Mouse (Mus musculus) gastrocnemius, adult 2 months (tissue): Measurements from ENCODE around the gene Sipa1l1. TPM values are rescaled to one million over a fixed set of nuclear protein-coding genes. Genes with fewer than 3 reads are reported as not detected.
"Not testable (repeated sequence)": the region's sequence is repeated elsewhere in the genome, so short reads cannot be mapped to it uniquely, and the experiment has no call there.

Source experiments
- DNase-seq: peaks from one replicate; pipeline ENCODE4 v3.0.0; 2022
- H3K27ac ChIP-seq: fragments of 200-600 bp; 2 replicates; pipeline ENCODE4 v1.8.1; 2022; ENCODE audit warnings: mild to moderate bottlenecking
- H3K4me3 ChIP-seq: fragments of 200-600 bp; 2 replicates; pipeline ENCODE4 v1.8.1; 2022; ENCODE audit warnings: mild to moderate bottlenecking, moderate library complexity
- CTCF ChIP-seq: fragments of 200-600 bp; IDR thresholded peaks from 2 replicates; pipeline ENCODE4 v1.8.1; 2022; ENCODE audit warnings: antibody characterized with exemption, mild to moderate bottlenecking, moderate library complexity
- intact Hi-C: fragments of 180-260 bp; cut with DNase I; formaldehyde crosslinking; loops from one replicate; pipeline ENCODE4 v1.15.1; 2025
- total RNA-seq, 2 experiments: library from RNA; stranded (reverse); gene quantifications; 2 replicates each; pipeline ENCODE4 v1.2.3; 2021

Sipa1l1 gene
- total RNA-seq, 2 experiments from 2014 or later: 7.4 to 10.6 TPM

DNA sequence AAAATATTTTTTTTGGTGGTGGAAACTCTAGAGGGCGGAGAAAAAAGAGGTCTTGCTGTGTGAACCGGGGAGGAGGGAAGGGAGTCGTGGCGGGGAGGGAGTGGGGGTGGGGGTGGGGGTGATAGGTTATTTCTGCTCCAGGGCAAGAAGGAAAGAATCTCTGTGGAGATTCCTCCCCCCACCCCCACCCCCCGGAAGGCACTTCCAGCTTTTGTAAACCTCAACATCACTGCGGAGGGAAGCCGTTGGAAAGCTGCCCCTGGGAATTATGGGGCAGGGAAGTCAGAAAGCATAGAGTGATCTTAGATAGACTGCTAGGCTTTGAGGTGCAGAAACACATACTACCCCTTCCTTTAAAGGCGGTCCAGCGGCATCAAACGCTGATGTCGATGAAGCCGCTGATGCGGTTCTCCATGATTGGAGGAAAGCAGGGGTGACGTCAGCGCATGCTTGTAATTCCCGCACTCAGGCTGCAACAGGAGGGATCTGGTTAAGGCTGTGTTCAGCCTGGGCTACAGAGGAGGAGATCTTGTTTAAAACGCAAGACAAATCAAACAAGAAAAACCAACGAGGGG lies 301.3 kb downstream of the Sipa1l1 start:
- intact Hi-C loops: no loop called here
- H3K4me3 ChIP-seq: peak overlapping the region; percentile 75
- peak overlapping the region; percentile 80 for H3K27ac ChIP-seq
- DNase-seq: peak; percentile 69
- no peak for TF ChIP-seq CTCF

DNA sequence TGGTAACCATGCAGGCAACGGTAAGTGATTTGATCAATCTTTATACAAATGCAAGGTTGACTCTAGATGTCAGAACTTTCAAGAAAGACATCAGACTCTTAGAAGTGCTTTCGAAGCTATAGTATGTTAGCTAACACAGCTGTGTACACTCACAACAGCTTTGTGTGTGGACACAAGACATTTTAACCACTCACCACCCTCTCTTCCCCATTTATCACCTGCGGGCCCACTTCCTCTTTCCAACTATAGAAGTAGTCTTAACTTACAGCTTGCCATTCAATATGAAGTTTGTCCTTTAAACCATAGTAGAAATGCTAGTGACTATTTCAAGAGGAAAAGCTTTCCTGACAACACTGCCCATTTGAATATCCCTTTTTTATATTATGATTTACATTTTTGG lies 303.7 kb downstream of the Sipa1l1 start:
- DNase-seq: no peak
- intact Hi-C loops: no loop called here

DNA sequence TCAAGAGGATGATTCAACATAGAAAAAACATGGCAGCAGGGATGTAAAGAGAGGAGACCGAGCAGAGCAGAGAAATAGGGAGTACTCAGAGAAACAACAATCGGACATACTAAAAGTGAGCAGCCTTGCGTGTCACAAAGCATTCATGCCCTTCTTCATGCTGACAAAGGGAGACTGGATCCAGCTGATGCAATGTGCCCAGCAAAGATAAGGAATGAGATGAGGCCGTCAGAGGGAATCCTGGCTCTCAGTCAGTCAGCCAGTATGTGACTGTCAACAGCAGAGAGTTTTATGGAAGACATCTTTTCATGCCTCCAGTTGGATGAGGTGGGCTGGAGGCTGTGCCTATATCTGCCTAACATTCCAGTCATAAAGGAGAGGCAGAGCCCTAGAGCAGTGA lies 304.1 kb downstream of the Sipa1l1 start:
- no peak for DNase-seq
- Histone ChIP-seq H3K4me3 (no peak overlapping the region), H3K27ac (no peak overlapping the region)
- TF ChIP-seq CTCF: no peak
- intact Hi-C loops: no loop called here

More for the DNA sequence above, 303.7 kb downstream of the Sipa1l1 start:
- Histone ChIP-seq H3K4me3 (no peak overlapping the region), H3K27ac (no peak overlapping the region)
- TF ChIP-seq CTCF: no peak

DNA sequence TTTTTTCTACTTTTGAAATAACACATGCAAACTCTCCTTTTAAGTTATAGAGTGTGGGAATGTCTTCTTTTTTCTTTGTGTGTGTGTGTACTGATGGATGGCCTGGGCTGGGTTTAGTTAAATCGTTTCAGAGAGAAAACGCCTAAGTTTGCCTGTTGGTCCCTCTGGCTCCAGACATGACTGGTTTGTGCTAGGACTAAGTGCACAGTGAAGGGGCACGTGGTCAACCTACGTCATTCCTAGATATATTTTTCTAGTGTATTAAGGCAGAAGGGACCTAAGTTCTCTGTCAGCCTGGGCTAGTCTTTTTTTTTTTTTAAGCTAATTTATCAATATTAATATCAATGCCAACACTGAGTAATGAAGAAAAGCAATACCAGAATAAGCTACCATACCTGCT lies 305.3 kb downstream of the Sipa1l1 start:
- TF ChIP-seq CTCF: no peak
- H3K27ac ChIP-seq: no peak overlapping the region
- DNase-seq: no peak
- intact Hi-C loops: no loop called here
- no peak overlapping the region for H3K4me3 ChIP-seq

DNA sequence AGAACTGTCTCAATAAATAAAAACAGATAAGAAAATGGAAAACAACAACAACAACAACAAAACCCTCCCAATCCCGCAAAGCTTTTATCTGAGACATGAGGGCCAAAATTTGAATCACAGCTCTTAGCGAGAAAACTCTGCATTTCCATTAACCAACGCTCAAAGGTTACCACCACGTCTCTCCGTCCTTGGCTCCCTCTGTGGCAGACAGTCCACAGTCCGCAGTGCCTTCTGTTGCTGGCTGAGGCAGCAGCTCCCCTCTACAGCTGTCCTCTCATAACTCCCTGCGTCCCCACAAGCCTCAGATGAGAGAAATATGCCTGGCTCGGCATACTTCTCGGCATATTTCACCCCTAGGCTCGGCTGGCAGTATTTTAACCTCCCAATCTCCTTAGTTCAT lies 306.9 kb downstream of the Sipa1l1 start:
- intact Hi-C loops: no loop called here
- no peak for DNase-seq
- no peak overlapping the region for H3K27ac ChIP-seq
- no peak for TF ChIP-seq CTCF
- H3K4me3 ChIP-seq: no peak overlapping the region

DNA sequence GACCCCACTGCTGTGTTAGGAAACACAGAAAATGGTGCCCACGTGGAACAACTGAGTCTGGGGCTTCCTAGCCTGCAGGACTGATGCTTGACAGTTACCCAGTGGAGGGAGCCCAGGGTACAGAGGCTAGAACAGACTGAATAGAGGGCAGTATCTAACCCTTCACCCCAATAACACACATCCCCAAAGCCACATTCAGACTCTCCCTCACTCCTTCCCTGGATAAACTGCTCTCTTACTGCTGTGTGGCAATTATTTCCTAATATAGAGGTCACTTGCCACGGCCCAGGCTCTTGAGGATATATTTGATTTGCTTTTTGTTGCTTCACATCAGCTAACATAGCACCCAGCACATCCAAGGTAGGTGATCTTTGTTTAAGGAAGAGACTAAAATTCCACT lies 307.5 kb downstream of the Sipa1l1 start:
- H3K27ac ChIP-seq: no peak overlapping the region
- no peak overlapping the region for H3K4me3 ChIP-seq
- intact Hi-C loops: no loop called here
- TF ChIP-seq CTCF: no peak
- no peak for DNase-seq

DNA sequence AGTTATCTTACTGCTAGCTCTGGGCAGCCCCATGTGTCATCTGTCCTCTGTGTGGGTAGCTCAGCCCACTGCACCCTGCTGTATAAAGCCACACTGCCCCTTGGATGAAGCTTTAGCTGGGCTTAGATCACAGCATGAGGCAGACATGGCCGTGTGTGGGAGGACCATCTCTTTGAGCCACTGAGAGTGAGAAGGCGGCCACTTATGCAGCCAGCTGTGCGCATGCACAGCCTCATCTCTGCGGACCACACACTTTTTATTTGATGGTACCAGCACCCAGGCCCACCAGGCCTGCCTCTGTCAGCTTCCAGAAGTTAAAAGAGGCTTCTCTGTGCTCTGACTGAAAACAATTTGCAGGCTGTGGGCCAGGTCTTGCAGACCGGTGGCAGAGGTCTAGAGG lies 308.7 kb downstream of the Sipa1l1 start:
- DNase-seq: no peak
- intact Hi-C loops: no loop called here
- no peak overlapping the region for H3K4me3 ChIP-seq
- no peak overlapping the region for H3K27ac ChIP-seq
- TF ChIP-seq CTCF: no peak

DNA sequence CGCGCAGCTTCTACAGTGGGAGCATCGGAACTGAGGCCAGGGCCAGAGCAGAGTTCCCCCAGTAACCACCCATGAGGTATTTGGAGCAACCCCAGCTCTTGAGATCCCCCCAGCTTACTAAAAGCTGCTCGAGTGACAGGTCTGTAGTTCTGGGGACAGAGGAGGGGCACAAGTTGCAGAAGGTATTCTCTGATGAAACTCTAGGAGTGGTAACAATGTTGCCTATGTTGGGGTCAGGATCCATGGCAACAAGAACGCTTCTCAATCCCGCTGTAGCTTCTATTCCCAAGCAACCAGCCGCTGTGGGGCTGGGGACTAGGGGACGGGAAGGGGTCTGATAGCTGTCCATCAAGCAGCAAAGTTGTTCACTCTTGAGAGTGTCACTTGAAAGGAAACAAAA lies 309.1 kb downstream of the Sipa1l1 start:
- intact Hi-C loops: no loop called here
- H3K27ac ChIP-seq: no peak overlapping the region
- TF ChIP-seq CTCF: no peak
- H3K4me3 ChIP-seq: no peak overlapping the region
- no peak for DNase-seq

DNA sequence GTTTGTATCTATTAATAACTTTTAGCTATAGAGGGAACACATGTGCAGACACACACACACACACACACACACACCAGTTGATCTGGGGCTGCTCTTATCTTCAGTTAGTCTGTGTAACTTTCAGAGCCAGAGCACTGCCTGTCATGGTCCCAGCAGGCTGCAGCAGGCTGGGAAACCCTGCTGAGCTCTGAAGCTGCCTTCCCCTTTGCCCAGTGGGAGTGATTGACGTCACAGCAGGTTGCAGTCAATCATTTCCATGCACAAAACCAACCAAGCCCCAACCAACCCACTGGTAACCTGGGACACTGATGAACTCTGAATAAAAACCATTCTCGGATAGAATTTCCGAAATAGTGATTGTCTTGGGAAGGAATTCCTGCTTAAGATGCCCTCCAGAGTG lies 310.3 kb downstream of the Sipa1l1 start:
- no peak for TF ChIP-seq CTCF
- no peak for DNase-seq
- intact Hi-C loops: no loop called here
- no peak overlapping the region for H3K4me3 ChIP-seq
- no peak overlapping the region for H3K27ac ChIP-seq

DNA sequence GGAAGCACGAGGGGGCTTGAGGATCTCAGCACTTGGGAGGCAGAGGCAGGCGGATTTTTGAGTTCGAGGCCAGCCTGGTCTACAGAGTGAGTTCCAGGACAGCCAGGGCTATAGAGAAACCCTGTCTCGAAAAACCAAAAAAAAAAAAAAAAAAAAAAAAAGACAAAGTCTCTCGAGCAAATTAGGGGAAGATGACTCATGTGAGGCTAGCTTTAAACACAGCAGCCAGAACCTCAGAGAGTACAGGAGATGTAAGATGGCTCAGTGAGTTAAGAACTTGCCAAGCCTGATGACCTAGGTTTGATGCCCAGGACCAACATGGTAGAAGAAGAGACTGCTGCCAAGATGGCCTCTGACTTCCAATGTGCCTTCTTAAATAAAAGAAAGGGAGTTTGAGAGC lies 311.3 kb downstream of the Sipa1l1 start:
- H3K27ac ChIP-seq, H3K4me3 ChIP-seq, intact Hi-C loops, DNase-seq: not testable (repeated sequence)

DNA sequence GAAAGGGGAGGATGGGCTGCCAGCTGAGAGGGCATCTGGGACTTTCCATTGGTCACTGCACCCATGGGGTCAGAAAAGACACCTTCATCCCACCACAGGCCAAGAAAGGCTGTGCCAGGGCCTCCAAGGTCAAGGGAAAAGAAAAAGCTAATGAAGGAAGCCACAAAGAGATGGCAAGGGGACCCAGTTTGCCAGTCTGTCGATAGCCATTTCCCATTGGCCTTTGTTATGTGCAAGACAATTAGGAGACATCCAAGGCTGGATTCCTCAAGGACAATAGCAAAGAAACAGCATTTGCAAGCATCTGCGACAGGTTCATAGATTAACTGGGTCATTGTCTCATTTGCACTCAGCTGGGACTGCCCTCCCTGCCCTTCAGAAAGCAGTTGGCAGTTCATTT lies 316.3 kb downstream of the Sipa1l1 start:
- intact Hi-C loops: no loop called here
- no peak for TF ChIP-seq CTCF
- DNase-seq: no peak
- Histone ChIP-seq H3K27ac (no peak overlapping the region), H3K4me3 (no peak overlapping the region)

DNA sequence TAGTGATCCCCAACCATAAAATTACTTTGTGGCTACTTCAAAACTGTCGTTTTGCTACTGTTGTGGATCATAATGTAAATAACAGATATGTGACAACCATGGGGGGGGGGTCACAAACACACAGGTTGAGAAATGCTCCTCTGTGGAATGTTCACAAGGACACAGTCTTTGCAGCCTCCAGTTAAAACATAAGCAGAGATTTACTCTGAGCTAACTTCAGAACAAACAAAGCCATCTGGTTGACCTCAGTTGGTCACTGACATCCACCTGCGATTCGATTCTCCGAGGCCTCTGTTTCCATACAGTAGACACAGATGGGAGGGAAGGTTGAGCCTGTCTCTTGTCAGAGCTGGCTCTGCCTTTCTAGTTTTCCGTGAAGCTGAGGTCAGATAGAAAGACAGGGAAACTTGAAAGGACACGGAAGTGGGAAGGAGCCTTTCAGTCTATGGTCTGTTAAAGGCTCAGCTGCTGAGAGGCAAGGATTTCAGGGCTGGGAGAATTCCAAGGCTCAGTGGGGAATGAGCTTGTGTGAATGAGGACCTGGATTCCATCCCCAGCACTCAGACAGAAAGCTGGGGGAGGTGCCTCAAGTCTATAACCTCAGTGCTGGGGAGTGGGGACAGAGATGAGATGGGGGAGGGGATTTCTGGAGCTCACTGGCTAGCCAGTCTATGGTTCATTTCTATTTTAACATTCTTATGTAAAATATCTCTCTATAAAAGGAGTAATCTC lies 317.9 kb downstream of the Sipa1l1 start:
- TF ChIP-seq CTCF: no peak
- Histone ChIP-seq H3K27ac (no peak overlapping the region), H3K4me3 (no peak overlapping the region)
- intact Hi-C loops: no loop called here
- no peak for DNase-seq

DNA sequence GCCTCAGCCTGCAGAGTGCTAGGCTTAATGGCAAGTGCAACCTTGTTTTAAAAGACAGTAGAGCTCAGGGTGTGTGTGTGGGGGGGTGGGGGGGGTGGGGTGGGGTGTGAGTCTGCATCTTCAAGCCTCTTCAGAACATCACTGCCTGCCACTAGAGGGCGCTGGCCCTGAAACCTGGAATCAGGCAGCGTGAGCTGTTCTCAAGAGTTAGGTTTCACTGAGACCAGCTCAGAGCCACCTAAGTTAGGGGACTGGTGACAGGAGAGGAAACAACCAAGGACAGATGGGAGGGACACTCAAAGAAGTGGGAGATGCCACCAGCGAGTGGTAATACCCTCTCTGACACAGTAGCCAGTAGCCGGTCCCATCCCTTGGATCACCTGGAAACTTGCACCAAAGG lies 320.0 kb downstream of the Sipa1l1 start:
- H3K4me3 ChIP-seq: no peak overlapping the region
- intact Hi-C loops: no loop called here
- DNase-seq: peak; percentile 45
- TF ChIP-seq CTCF: peak; percentile 49
- H3K27ac ChIP-seq: peak overlapping the region; percentile 12; the same call in 1 of the 2 replicates

DNA sequence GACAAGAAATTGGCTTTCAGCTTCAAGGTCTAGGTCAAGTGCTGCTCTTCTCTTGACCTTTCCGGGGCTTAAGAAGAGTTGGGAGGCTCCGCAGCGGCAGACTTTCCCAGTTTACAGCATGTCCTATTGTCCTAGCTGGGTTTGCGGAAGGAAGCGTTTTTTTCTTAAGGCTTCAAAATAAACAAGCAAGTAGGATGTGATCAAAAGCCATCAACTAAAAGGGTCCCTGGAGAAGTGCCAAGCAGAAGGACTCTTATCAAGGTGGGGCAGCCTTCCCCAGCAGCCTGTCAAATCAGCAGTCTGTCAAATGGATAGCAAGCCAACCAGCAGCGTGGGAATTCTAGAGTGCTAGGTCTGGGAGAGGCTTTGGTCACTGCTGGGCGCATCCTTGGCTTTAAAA lies 320.5 kb downstream of the Sipa1l1 start:
- DNase-seq: no peak
- Histone ChIP-seq H3K27ac (peak overlapping the region; percentile 12; the same call in 1 of the 2 replicates), H3K4me3 (no peak overlapping the region)
- intact Hi-C loops: no loop called here
- TF ChIP-seq CTCF: no peak
